Mouse (Mus musculus): Measurements from ENCODE around the gene Frmd4b.
"Not testable (repeated sequence)": the region's sequence is repeated elsewhere in the genome, so short reads cannot be mapped to it uniquely, and the experiment has no call there.

DNA sequence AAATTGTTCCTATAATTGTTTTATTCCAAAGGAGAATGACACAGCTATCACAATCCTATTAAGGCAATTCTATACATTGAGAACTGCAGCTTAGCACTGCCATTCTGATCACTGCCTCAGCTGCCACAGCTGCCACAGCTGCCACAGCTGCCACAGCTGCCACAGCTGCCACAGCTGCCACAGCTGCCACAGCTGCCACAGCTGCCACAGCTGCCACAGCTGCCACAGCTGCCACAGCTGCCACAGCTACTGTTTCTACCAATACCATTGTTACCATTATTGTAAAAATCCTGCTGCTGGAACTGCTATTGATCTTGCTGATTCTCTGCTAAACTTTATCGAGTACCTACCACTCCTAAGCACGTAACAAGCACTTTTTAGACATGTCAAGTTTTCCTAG lies 357.4 kb downstream of the Frmd4b start:
- not testable (repeated sequence) for TF ChIP-seq CTCF (IDR thresholded peaks at IDR 0.05; ENCODE audit: extremely low read depth, insufficient read depth, insufficient read length, insufficient replicate concordance); POLR2A (IDR thresholded peaks at IDR 0.05; ENCODE audit: low read depth, low read length)
